In the genomic region with DNA sequence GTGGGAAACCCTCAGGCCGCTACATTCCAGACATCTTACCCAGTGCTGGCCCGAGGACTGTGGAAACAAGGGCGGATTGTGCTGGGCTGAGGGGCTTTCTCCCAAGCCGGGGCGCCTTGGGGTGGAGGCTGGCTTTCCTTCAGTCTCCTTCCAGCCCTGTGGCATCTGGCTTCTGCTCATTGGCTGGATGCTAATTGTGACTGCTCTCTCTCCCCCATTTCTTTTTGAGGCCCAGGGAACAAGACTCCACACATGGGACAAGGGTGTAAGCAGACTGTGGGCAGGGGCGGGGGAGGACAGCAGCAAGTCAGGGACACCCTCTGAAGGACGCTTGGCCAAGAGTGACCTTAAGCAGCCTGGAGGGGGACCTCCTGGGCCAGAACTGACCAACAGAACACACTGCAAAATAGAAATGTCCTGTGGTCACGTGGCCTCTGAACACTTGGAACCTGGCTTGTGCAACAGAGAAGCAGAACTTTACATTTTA, we compare ENCODE assay signal across 8 mouse cellular contexts. TPM values are rescaled to one million over a fixed set of nuclear protein-coding genes. Genes with fewer than 3 reads are reported as not detected.
DNase-seq lines count a peak whose midpoint lies in the region; ATAC-seq lines count a peak whose summit lies in the region.

No protein-coding gene starts in this region.

- WGBS in neural tube, embryonic 11.5 days = 37% methylated on average over 8 of the region's 8 CpGs
- WGBS in embryonic facial prominence, embryonic 14.5 days = 18% methylated on average over 8 of the region's 8 CpGs
- 50% methylated on average over 8 of the region's 8 CpGs for WGBS in intestine, embryonic 16.5 days
- WGBS in midbrain, embryonic 10.5 days = 31% methylated on average over 8 of the region's 8 CpGs

- no peak overlapping the region for H3K9ac ChIP-seq in neural tube, embryonic 11.5 days (ENCODE audit: low read length)
- H3K9ac ChIP-seq in embryonic facial prominence, embryonic 14.5 days (ENCODE audit: low read depth, low read length) = peak overlapping the region; percentile 42
- peak overlapping the region; percentile 44 for H3K9ac ChIP-seq in intestine, embryonic 16.5 days (ENCODE audit: low read depth, low read length)

- H3K4me2 ChIP-seq in neural tube, embryonic 11.5 days (ENCODE audit: low read depth) = no peak overlapping the region
- H3K4me2 ChIP-seq in embryonic facial prominence, embryonic 14.5 days (ENCODE audit: low read depth, low read length) = 0 out of 2 replicates have a peak overlapping the region, but pooled peaks have one; percentile 7
- no peak overlapping the region for H3K4me2 ChIP-seq in intestine, embryonic 16.5 days (ENCODE audit: low read depth, low read length)

- H3K4me3 ChIP-seq in neural tube, embryonic 11.5 days (ENCODE audit: low read depth, low read length) = no peak overlapping the region
- H3K4me3 ChIP-seq in embryonic facial prominence, embryonic 14.5 days (ENCODE audit: low read depth, low read length) = no peak overlapping the region
- H3K4me3 ChIP-seq in intestine, embryonic 16.5 days (ENCODE audit: low read length) = no peak overlapping the region
- no peak overlapping the region for H3K4me3 ChIP-seq in midbrain, embryonic 10.5 days

- peak; percentile 43 for DNase-seq in neural tube, embryonic 11.5 days (ENCODE audit: low spot score)
- DNase-seq in neural tube, embryonic 10.5 days (ENCODE audit: extremely low spot score, low spot score) = no peak
- peak; percentile 78 for DNase-seq in embryonic facial prominence, embryonic 14.5 days (ENCODE audit: low spot score)
- DNase-seq in midbrain, embryonic 10.5 days (ENCODE audit: low spot score) = no peak
- no peak for DNase-seq in cerebellum, adult 18-20 months
- DNase-seq in cerebellum, adult 9-11 months = no peak

- peaks cover 15% of the 10 kb centered on the region; the same call in 1 of the 2 replicates for H3K4me1 ChIP-seq in neural tube, embryonic 11.5 days (ENCODE audit: control insufficient read depth, insufficient read depth, low read length)
- peaks cover 28% of the 10 kb centered on the region for H3K4me1 ChIP-seq in embryonic facial prominence, embryonic 14.5 days (ENCODE audit: control insufficient read depth, insufficient read depth, low read length)
- H3K4me1 ChIP-seq in intestine, embryonic 16.5 days (ENCODE audit: control insufficient read depth, insufficient read depth, low read length) = peaks cover 35% of the 10 kb centered on the region
- H3K4me1 ChIP-seq in midbrain, embryonic 10.5 days = peaks cover 42% of the 10 kb centered on the region

- H3K27ac ChIP-seq in neural tube, embryonic 11.5 days (ENCODE audit: low read depth, low read length) = peak overlapping the region; percentile 54; the same call in 1 of the 2 replicates
- peak overlapping the region; percentile 85 for H3K27ac ChIP-seq in embryonic facial prominence, embryonic 14.5 days (replicated peaks; ENCODE audit: low read depth, low read length)
- peak overlapping the region; percentile 62 for H3K27ac ChIP-seq in intestine, embryonic 16.5 days (ENCODE audit: low read length)
- peak overlapping the region; percentile 62 for H3K27ac ChIP-seq in midbrain, embryonic 10.5 days (replicated peaks)

- H3K9me3 ChIP-seq in neural tube, embryonic 11.5 days (ENCODE audit: control insufficient read depth, low read length) = no peaks in the 10 kb centered on the region
- H3K9me3 ChIP-seq in embryonic facial prominence, embryonic 14.5 days (ENCODE audit: control insufficient read depth, low read length) = no peaks in the 10 kb centered on the region
- no peaks in the 10 kb centered on the region for H3K9me3 ChIP-seq in intestine, embryonic 16.5 days (ENCODE audit: control insufficient read depth, low read length)
- no peaks in the 10 kb centered on the region for H3K9me3 ChIP-seq in midbrain, embryonic 10.5 days (replicated peaks)

- H3K27me3 ChIP-seq in neural tube, embryonic 11.5 days (ENCODE audit: control insufficient read depth, insufficient read depth, low read length) = no peaks in the 10 kb centered on the region
- H3K27me3 ChIP-seq in embryonic facial prominence, embryonic 14.5 days (replicated peaks; ENCODE audit: control insufficient read depth, insufficient read depth, low read length) = no peaks in the 10 kb centered on the region
- H3K27me3 ChIP-seq in intestine, embryonic 16.5 days (replicated peaks; ENCODE audit: control insufficient read depth, insufficient read depth, low read length) = no peaks in the 10 kb centered on the region
- H3K27me3 ChIP-seq in midbrain, embryonic 10.5 days (ENCODE audit: low read depth, poor library complexity, severe bottlenecking) = no peaks in the 10 kb centered on the region

- no peaks in the 10 kb centered on the region for H3K36me3 ChIP-seq in neural tube, embryonic 11.5 days (ENCODE audit: control insufficient read depth, insufficient read depth, low read length)
- H3K36me3 ChIP-seq in embryonic facial prominence, embryonic 14.5 days (ENCODE audit: control insufficient read depth, insufficient read depth, low read length) = no peaks in the 10 kb centered on the region
- H3K36me3 ChIP-seq in intestine, embryonic 16.5 days (ENCODE audit: control insufficient read depth, insufficient read depth, low read length) = no peaks in the 10 kb centered on the region
- H3K36me3 ChIP-seq in midbrain, embryonic 10.5 days = 0 out of 2 replicates have a peak, but pooled peaks cover 2% of the 10 kb centered on the region

- no peak for ATAC-seq in neural tube, embryonic 11.5 days (ENCODE audit: insufficient read depth, low FRiP score, low TSS enrichment)
- ATAC-seq in embryonic facial prominence, embryonic 14.5 days (ENCODE audit: low read depth) = peak; percentile 70; the same call in 1 of the 2 replicates
- peak; percentile 7; the same call in 1 of the 2 replicates for ATAC-seq in intestine, embryonic 16.5 days
- no peak for ATAC-seq in frontal cortex, adult (ENCODE audit: low TSS enrichment)

RNA-seq across cellular contexts. Expression of a gene that starts 3.7 kb away (rescaled TPM):
- polyA plus RNA-seq in neural tube, embryonic 11.5 days (2014; fragmentation: Nextera tagmentation; extraction: Ambion mirVana) = 0.68 and 0.93 TPM in 2 replicates
- 0.26 and 0.46 TPM in 2 replicates for polyA plus RNA-seq in embryonic facial prominence, embryonic 14.5 days (2014; fragmentation: Nextera tagmentation; extraction: Ambion mirVana)
- polyA plus RNA-seq in intestine, embryonic 16.5 days (2015; fragmentation: Nextera tagmentation; extraction: Ambion mirVana) = 0.89 and 1.0 TPM in 2 replicates
- 1.4 and 1.5 TPM in 2 replicates for polyA plus RNA-seq in midbrain, embryonic 10.5 days (2016; fragmentation: Nextera tagmentation; extraction: Ambion mirVana)

RNA-seq across cellular contexts. Expression of a gene that starts 28.2 kb away (rescaled TPM):
- polyA plus RNA-seq in neural tube, embryonic 11.5 days (2014; fragmentation: Nextera tagmentation; extraction: Ambion mirVana) = 26.5 and 31.3 TPM in 2 replicates
- 39.8 and 44.1 TPM in 2 replicates for polyA plus RNA-seq in embryonic facial prominence, embryonic 14.5 days (2014; fragmentation: Nextera tagmentation; extraction: Ambion mirVana)
- 31.2 and 31.8 TPM in 2 replicates for polyA plus RNA-seq in intestine, embryonic 16.5 days (2015; fragmentation: Nextera tagmentation; extraction: Ambion mirVana)
- 24.6 and 38.7 TPM in 2 replicates for polyA plus RNA-seq in midbrain, embryonic 10.5 days (2016; fragmentation: Nextera tagmentation; extraction: Ambion mirVana)

Comparison
In these comparisons a context has a peak if more than half of its experiments do, and no peak if none do; other contexts are left out.
1. DNase-seq: peak in neural tube, embryonic 11.5 days (single experiment) and embryonic facial prominence, embryonic 14.5 days (single experiment); none in neural tube, embryonic 10.5 days (single experiment), midbrain, embryonic 10.5 days (single experiment), cerebellum, adult 18-20 months (0 of 2) and cerebellum, adult 9-11 months (single experiment).
2. ATAC-seq: peak in embryonic facial prominence, embryonic 14.5 days (single experiment) and intestine, embryonic 16.5 days (single experiment); none in neural tube, embryonic 11.5 days (single experiment) and frontal cortex, adult (single experiment).
3. Peak in every context shown above with its lines, with median percentiles within 50 percentile points of each other: H3K27ac ChIP-seq.